Mouse (Mus musculus): ENCODE measurements around the gene Itfg2.

- TF ChIP-seq POLR2A (IDR thresholded peaks at IDR 0.05; ENCODE audit: borderline replicate concordance, extremely low read depth, insufficient read depth, insufficient read length, poor library complexity, severe bottlenecking) (no peak), CTCF (IDR thresholded peaks at IDR 0.05; ENCODE audit: borderline replicate concordance, extremely low read depth, insufficient read depth, insufficient read length) (no peak)
These were observed 16.1 kb downstream of the Itfg2 start for GRCm38 (mm10) chr6:128408544-128409125.

Data from brain, embryonic 14.5 days (tissue).